Mouse (Mus musculus) heart, embryonic 11.5 days (tissue): Measurements from ENCODE around the gene Sqstm1. TPM values are rescaled to one million over a fixed set of nuclear protein-coding genes. Genes with fewer than 3 reads are reported as not detected.

Experiments
- microRNA-seq: library from miRNA; unstranded; fragments of <30 nt; microRNA quantifications from one replicate; pipeline ENCODE4, GENCODE M21; 2016; ENCODE audit warnings: borderline number of aligned reads
- polyA plus RNA-seq: library from polyadenylated mRNA; unstranded; fragments of >200 nt; fragmentation: Nextera tagmentation; extraction: Ambion mirVana; gene quantifications from 2 replicates; pipeline ENCODE4 v1.2.1, GENCODE M21; 2014

Sqstm1 gene
- polyA plus RNA-seq, 1 experiment from 2014 or later: 159 TPM

Small RNA genes within 50 kb of the gene (microRNA-seq; reads per million reads assigned to microRNA genes)
- 0.20 reads per million for gene Mir6919

Other genes starting within 250 kb of the Sqstm1 start
- 30.3 and 35.2 TPM in 2 replicates for gene Rnf130, start 185.5 kb downstream of the Sqstm1 start, polyA plus RNA-seq
- 20.7 and 27.3 TPM in 2 replicates for gene Tbc1d9b, start 79.4 kb downstream of the Sqstm1 start, polyA plus RNA-seq
- gene Mrnip, start 36.4 kb downstream of the Sqstm1 start, polyA plus RNA-seq: 15.3 and 17.6 TPM in 2 replicates
- 14.2 and 14.4 TPM in 2 replicates for gene Mgat4b, start 63 bp upstream of the Sqstm1 start, polyA plus RNA-seq
- gene Ltc4s, start 27.8 kb upstream of the Sqstm1 start, polyA plus RNA-seq: 0.74 TPM in 1 of 2 replicates, not detected in the other
- 5.5 and 5.9 TPM in 2 replicates for gene Maml1, start 81.5 kb upstream of the Sqstm1 start, polyA plus RNA-seq
- 221 and 236 TPM in 2 replicates for gene Canx, start 114.8 kb upstream of the Sqstm1 start, polyA plus RNA-seq
- gene Cby3, start 143.6 kb upstream of the Sqstm1 start, polyA plus RNA-seq: not detected in 2 replicates
- gene Hnrnph1, start 166.2 kb upstream of the Sqstm1 start, polyA plus RNA-seq: 320 and 342 TPM in 2 replicates
- 19.5 and 20.0 TPM in 2 replicates for gene Rufy1, start 220.3 kb upstream of the Sqstm1 start, polyA plus RNA-seq